Mouse (Mus musculus) heart, postnatal 0 days (tissue): Measurements from ENCODE around the gene Wdr70. TPM values are rescaled to one million over a fixed set of nuclear protein-coding genes. Genes with fewer than 3 reads are reported as not detected.
"Not testable (repeated sequence)": the region's sequence is repeated elsewhere in the genome, so short reads cannot be mapped to it uniquely, and the experiment has no call there.

ENCODE experiments used
- ATAC-seq: fragments of 200-750 bp; cut with Nextera tagmentation; 2 replicates; pipeline ENCODE4 v1.8.0; 2017; ENCODE audit warnings: low read depth, moderate number of reproducible peaks, moderate library complexity; ENCODE audit not compliant: insufficient read depth
- DNase-seq: peaks from one replicate; pipeline ENCODE4 v3.0.0-alpha.2; 2016; ENCODE audit warnings: low spot score
- H3K27ac ChIP-seq: fragments of 300-500 bp; sonication (generic); 2 replicates; pipeline ENCODE4 v1.5.1; 2014; ENCODE audit warnings: low read depth, mild to moderate bottlenecking
- H3K27me3 ChIP-seq: fragments of 300-500 bp; sonication (generic); 2 replicates; pipeline ENCODE4 v1.6.1; 2014; ENCODE audit warnings: low read length, mixed read lengths; ENCODE audit not compliant: control insufficient read depth, insufficient read depth
- H3K36me3 ChIP-seq: fragments of 300-500 bp; sonication (generic); replicated peaks from 2 replicates; pipeline ENCODE4 v1.6.1; 2014; ENCODE audit warnings: low read length, mixed read lengths; ENCODE audit not compliant: control insufficient read depth, insufficient read depth
- H3K4me1 ChIP-seq: fragments of 300-500 bp; sonication (generic); 2 replicates; pipeline ENCODE4 v1.6.1; 2014; ENCODE audit warnings: antibody characterized with exemption; ENCODE audit not compliant: control insufficient read depth, insufficient read depth
- H3K4me2 ChIP-seq: fragments of 300-500 bp; sonication (generic); 2 replicates; pipeline ENCODE4 v1.6.1; 2014; ENCODE audit warnings: low read depth, mild to moderate bottlenecking, low read length, moderate library complexity
- H3K4me3 ChIP-seq: fragments of 300-500 bp; sonication (generic); 2 replicates; pipeline ENCODE4 v1.5.1; 2014; ENCODE audit warnings: low read depth, low read length
- H3K9ac ChIP-seq: fragments of 300-500 bp; sonication (generic); replicated peaks from 2 replicates; pipeline ENCODE4 v1.6.1; 2014; ENCODE audit warnings: low read depth, low read length, mixed read lengths
- H3K9me3 ChIP-seq: fragments of 300-500 bp; sonication (generic); replicated peaks from 2 replicates; pipeline ENCODE4 v1.6.1; 2016; ENCODE audit warnings: low read length; ENCODE audit not compliant: control insufficient read depth
- CTCF ChIP-seq: IDR thresholded peaks from 2 replicates; pipeline ENCODE4 v1.5.1; 2016; ENCODE audit warnings: antibody characterized with exemption, control low read depth, low read depth
- EP300 ChIP-seq: IDR thresholded peaks from 2 replicates; pipeline ENCODE4 v1.6.1; 2016; ENCODE audit warnings: antibody characterized with exemption, low read depth
- WGBS: fragments of 180-500 bp; shearing (Covaris S2); extraction: QIAGEN DNeasy Blood & Tissue Kit; methylation state at CpG from one replicate; pipeline ENCODE4 v1.1.7; 2014; 5-methylcytosine and 5-hydroxymethylcytosine counted together
- polyA plus RNA-seq: library from polyadenylated mRNA; unstranded; fragments of >200 nt; fragmentation: Nextera tagmentation; extraction: Ambion mirVana; gene quantifications from 2 replicates; pipeline ENCODE4 v1.2.1, GENCODE M21; 2015
- total RNA-seq: library from RNA; depleted of rRNA; stranded (reverse); fragments of >200 nt; gene quantifications from 2 replicates; pipeline ENCODE4 v1.2.3, GENCODE M21; 2014; ENCODE audit warnings: low replicate concordance

Gene Wdr70
- total and polyA plus RNA-seq, 2 experiments from 2014 or later: 32.6 to 32.8 TPM

GRCm38 (mm10) chr15:8109782-8110181 lies 10.8 kb upstream of the Wdr70 start:
- Histone ChIP-seq H3K4me1 (peaks cover 19% of the 10 kb centered on the region), H3K9me3 (no peaks in the 10 kb centered on the region), H3K4me2 (peak overlapping the region; percentile 93), H3K9ac (peak overlapping the region; percentile 87), H3K36me3 (peaks cover 23% of the 10 kb centered on the region), H3K27me3 (no peaks in the 10 kb centered on the region), H3K27ac (peak overlapping the region; percentile 85), H3K4me3 (peak overlapping the region; percentile 86)
- WGBS: 4% methylated on average over 8 of the region's 8 CpGs
- ATAC-seq: no peak
- TF ChIP-seq CTCF (no peak), EP300 (no peak)
- DNase-seq: no peak

DNA sequence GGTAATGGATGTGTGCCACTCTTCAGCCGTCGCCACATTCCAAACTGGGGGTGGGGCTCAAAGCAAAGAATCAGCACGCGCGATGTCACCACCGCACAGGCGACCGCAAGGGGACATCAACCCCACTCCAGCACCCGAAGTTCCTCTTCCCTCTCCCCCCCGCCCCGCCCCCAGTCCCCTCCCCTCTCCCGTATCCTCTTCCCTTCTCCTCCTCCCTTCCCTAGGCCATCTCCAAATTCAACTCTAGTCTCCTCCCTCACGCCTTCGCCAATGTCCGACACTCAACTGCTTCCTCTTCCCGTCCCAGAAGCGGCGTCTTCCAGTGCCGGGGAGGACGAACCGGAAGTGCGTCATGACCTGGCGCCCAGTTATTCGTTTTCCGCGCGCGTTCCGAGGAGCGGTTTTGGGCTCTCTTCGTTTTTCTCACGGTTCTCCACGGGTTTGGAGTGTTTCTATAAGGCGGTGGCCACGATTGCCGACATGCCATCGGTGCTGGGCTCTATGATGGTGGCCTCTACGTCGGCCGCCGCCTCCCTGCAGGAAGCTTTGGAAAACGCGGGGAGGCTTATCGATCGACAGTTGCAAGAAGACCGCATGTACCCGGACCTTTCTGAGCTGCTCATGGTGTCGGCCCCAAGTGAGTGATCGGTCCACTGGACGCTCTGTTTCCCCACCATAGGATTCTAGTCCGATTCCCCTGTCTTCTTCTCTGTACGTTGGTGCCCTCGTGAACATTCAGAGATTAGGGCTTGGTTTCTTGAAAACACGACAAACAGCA lies 10.1 kb upstream of the Wdr70 start, which contains the start of gene Nup155:
TSS of gene Nup155 (plus strand) at position 308 of the 778 bp plus-strand sequence.
- Histone ChIP-seq H3K4me1 (peaks cover 19% of the 10 kb centered on the region), H3K9me3 (no peaks in the 10 kb centered on the region), H3K27me3 (no peaks in the 10 kb centered on the region), H3K9ac (peak within 1 kb of the TSS; percentile 87), H3K4me2 (peak within 1 kb of the TSS; percentile 93), H3K27ac (peak within 1 kb of the TSS; percentile 85), H3K36me3 (peaks cover 23% of the 10 kb centered on the region), H3K4me3 (peak within 1 kb of the TSS; percentile 86)
- peak; percentile 98 for DNase-seq
- WGBS: under 1% methylated on average over 52 of the region's 54 CpGs
- ATAC-seq: peak; percentile 97
- TF ChIP-seq EP300: no peak
- no peak for TF ChIP-seq CTCF

- Histone ChIP-seq H3K9me3 (no peaks in the 10 kb centered on the region), H3K36me3 (peaks cover 16% of the 10 kb centered on the region), H3K27ac (peak overlapping the region; percentile 85), H3K4me3 (peak overlapping the region; percentile 86), H3K4me1 (peaks cover 19% of the 10 kb centered on the region), H3K4me2 (peak overlapping the region; percentile 93), H3K9ac (peak overlapping the region; percentile 87), H3K27me3 (no peaks in the 10 kb centered on the region)
- DNase-seq: no peak
- peak; percentile 3; the same call in 1 of the 2 replicates for ATAC-seq
- 49% methylated on average over 19 of the region's 19 CpGs for WGBS
- no peak for TF ChIP-seq CTCF
- no peak for TF ChIP-seq EP300
These were observed 9.5 kb upstream of the Wdr70 start for GRCm38 (mm10) chr15:8108360-8108965.

DNA sequence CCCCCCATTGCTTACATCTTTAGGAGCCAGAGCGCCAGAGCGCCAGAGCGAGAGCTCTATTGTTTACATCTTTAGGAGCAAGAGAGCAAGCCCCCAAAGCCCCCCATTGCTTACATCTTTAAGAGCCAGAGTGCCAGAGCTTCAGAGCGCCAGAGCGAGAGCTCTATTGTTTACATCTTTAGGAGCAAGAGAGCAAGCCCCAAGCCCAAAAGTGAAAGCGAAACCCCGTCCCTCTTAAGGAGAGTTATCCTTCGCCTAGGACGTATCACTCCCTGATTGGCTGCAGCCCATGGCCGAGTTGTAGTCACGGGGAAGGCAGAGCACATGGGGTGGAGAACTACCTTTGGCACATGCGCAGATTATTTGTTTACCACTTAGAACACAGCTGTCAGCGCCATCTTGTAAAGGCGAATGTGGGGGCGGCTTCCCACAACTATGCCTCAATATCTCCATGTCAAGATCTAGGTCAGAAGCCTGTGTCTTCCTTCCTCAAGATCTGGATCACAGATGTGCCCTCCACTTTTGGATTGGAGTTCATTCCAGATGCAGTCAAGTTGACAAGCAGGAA lies 3.0 kb upstream of the Wdr70 start:
- H3K9me3 ChIP-seq, ATAC-seq, H3K4me3 ChIP-seq, H3K36me3 ChIP-seq, H3K4me2 ChIP-seq, H3K4me1 ChIP-seq, H3K9ac ChIP-seq, H3K27me3 ChIP-seq, H3K27ac ChIP-seq, DNase-seq: not testable (repeated sequence)
- 86% methylated on average over 13 of the region's 15 CpGs for whole genome bisulfite sequencing

GRCm38 (mm10) chr15:8097853-8098252 lies 1.2 kb downstream of the Wdr70 start:
- TF ChIP-seq EP300 (no peak), CTCF (peak; percentile 63)
- H3K9ac ChIP-seq: no peak overlapping the region
- H3K36me3 ChIP-seq: peaks cover 27% of the 10 kb centered on the region
- H3K4me3 ChIP-seq: peak overlapping the region; percentile 88; the same call in 1 of the 2 replicates
- H3K4me1 ChIP-seq: no peaks in the 10 kb centered on the region
- H3K27me3 ChIP-seq: no peaks in the 10 kb centered on the region
- H3K4me2 ChIP-seq: peak overlapping the region; percentile 62; the same call in 1 of the 2 replicates
- no peak overlapping the region for H3K27ac ChIP-seq
- ATAC-seq: no peak
- peak; percentile 13 for DNase-seq
- no peaks in the 10 kb centered on the region for H3K9me3 ChIP-seq
- WGBS: 25% methylated on average over 7 of the region's 7 CpGs

DNA sequence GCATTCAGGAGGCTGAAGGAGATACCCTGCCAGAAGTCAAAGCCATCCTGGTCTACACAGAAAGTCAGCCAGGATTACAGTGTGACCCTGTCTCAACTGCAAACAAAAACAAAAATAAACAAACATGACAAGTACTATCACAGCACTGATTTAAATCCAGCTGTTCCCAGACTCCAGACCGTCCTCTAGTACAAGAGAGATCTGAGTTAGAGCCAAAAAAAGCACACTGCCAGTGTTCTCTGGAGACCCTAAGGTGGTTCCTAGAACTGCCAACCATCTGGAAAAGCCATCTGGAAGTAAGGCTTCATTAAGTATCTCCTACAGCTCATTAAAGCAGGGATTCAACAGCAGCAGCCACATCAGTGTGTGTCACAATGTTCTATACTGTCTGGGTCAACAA lies 6.3 kb downstream of the Wdr70 start:
- H3K9me3 ChIP-seq, H3K4me3 ChIP-seq, H3K4me1 ChIP-seq, H3K27me3 ChIP-seq, DNase-seq, H3K4me2 ChIP-seq, H3K27ac ChIP-seq, ATAC-seq, H3K9ac ChIP-seq: not testable (repeated sequence)
- H3K36me3 ChIP-seq: peaks cover 37% of the 10 kb centered on the region
- WGBS: 58% methylated on average over 1 of the region's 1 CpGs
